Mouse (Mus musculus) embryonic facial prominence, embryonic 13.5 days (tissue): ENCODE results near the gene Cfap57. TPM values are rescaled to one million over a fixed set of nuclear protein-coding genes. Genes with fewer than 3 reads are reported as not detected.
"Not testable (repeated sequence)": the region's sequence is repeated elsewhere in the genome, so short reads cannot be mapped to it uniquely, and the experiment has no call there.

Experiments
- ATAC-seq: fragments of 200-750 bp; cut with Nextera tagmentation; 2 replicates; pipeline ENCODE4 v1.8.0; 2017; ENCODE audit warnings: low read depth; ENCODE audit not compliant: insufficient number of reproducible peaks, insufficient read depth, low FRiP score, low TSS enrichment
- H3K27ac ChIP-seq: fragments of 300-500 bp; sonication (generic); 2 replicates; pipeline ENCODE4 v1.5.1; 2015; ENCODE audit warnings: moderate library complexity, mild to moderate bottlenecking, inconsistent platforms
- H3K27me3 ChIP-seq: fragments of 300-500 bp; sonication (generic); 2 replicates; pipeline ENCODE4 v1.6.1; 2015; ENCODE audit warnings: mild to moderate bottlenecking, inconsistent platforms
- H3K36me3 ChIP-seq: fragments of 300-500 bp; sonication (generic); 2 replicates; pipeline ENCODE4 v1.6.1; 2015; ENCODE audit warnings: mild to moderate bottlenecking, inconsistent platforms
- H3K4me1 ChIP-seq: fragments of 300-500 bp; sonication (generic); 2 replicates; pipeline ENCODE4 v1.6.1; 2015; ENCODE audit warnings: inconsistent platforms
- H3K4me2 ChIP-seq: fragments of 300-500 bp; sonication (generic); 2 replicates; pipeline ENCODE4 v1.6.1; 2015; ENCODE audit warnings: moderate library complexity, mild to moderate bottlenecking, inconsistent platforms
- H3K4me3 ChIP-seq: fragments of 300-500 bp; sonication (generic); 2 replicates; pipeline ENCODE4 v1.5.1; 2015; ENCODE audit warnings: mild to moderate bottlenecking, inconsistent platforms
- H3K9ac ChIP-seq: fragments of 300-500 bp; sonication (generic); 2 replicates; pipeline ENCODE4 v1.6.1; 2015; ENCODE audit warnings: mild to moderate bottlenecking, inconsistent platforms
- H3K9me3 ChIP-seq: fragments of 300-500 bp; sonication (generic); 2 replicates; pipeline ENCODE4 v1.6.1; 2016; ENCODE audit warnings: inconsistent platforms
- WGBS: fragments of 180-500 bp; shearing (Covaris S2); methylation state at CpG from one replicate; pipeline ENCODE4 v1.1.7; 2015; ENCODE audit warnings: mixed read lengths; 5-methylcytosine and 5-hydroxymethylcytosine counted together
- polyA plus RNA-seq: library from polyadenylated mRNA; unstranded; fragments of >200 nt; fragmentation: Nextera tagmentation; extraction: Ambion mirVana; gene quantifications from 2 replicates; pipeline ENCODE4 v1.2.1, GENCODE M21; 2015

The Cfap57 gene
- polyA plus RNA-seq, 1 experiment from 2014 or later = 0.22 TPM

DNA sequence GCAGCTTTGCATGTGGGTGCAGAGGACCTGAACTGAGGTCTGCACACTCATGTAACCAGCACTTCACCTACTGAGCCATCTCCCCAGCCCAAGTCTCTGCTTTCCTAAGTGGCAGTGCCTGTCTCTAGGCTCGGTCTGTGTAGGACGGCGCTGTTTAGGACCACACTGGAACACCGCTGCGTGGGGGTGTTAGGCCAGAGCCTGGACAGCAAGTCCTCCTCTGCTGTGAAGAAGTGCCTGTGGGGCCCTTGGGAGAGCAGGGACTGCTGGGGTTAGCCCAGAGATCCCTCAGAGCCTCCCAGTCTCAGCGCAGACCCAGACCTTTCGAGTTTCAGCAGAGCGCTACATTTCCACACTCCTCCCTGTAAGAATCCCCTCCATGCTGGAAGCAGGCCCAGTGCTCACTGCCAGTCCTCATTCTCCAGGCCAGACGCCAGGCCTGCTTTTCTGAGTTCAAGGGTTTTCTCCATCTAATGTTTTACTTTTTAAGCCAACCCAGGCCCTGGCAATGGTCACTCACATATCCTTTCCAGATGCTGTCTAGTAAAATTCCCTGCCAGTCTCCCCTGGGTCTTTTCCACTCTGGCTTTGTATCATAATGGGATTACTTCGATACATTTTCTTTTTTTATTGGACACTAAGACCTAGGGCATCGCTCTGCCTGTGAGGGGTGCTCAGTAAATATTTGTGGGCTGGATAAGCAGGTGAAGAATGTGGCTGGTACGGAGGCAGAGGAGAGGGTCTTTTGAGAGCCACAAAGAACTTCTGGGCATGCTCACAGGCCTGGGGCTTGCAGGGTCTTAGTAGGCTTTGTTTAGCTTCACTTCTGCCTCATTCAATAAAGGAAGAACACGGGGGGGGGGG is 56.3 kb downstream of the Cfap57 start:
- H3K4me3 ChIP-seq = no peak overlapping the region
- ATAC-seq = 0 out of 2 replicates have a peak, but pooled peaks have one; percentile 33
- H3K9ac ChIP-seq = peak overlapping the region; percentile 27; the same call in 1 of the 2 replicates
- H3K36me3 ChIP-seq = no peaks in the 10 kb centered on the region
- H3K4me1 ChIP-seq = peaks cover 4% of the 10 kb centered on the region; the same call in 1 of the 2 replicates
- H3K4me2 ChIP-seq = no peak overlapping the region
- H3K27ac ChIP-seq = peak overlapping the region; percentile 79
- 69% methylated on average over 13 of the region's 13 CpGs for WGBS
- no peaks in the 10 kb centered on the region; the same call in 1 of the 2 replicates for H3K27me3 ChIP-seq
- no peaks in the 10 kb centered on the region for H3K9me3 ChIP-seq

DNA sequence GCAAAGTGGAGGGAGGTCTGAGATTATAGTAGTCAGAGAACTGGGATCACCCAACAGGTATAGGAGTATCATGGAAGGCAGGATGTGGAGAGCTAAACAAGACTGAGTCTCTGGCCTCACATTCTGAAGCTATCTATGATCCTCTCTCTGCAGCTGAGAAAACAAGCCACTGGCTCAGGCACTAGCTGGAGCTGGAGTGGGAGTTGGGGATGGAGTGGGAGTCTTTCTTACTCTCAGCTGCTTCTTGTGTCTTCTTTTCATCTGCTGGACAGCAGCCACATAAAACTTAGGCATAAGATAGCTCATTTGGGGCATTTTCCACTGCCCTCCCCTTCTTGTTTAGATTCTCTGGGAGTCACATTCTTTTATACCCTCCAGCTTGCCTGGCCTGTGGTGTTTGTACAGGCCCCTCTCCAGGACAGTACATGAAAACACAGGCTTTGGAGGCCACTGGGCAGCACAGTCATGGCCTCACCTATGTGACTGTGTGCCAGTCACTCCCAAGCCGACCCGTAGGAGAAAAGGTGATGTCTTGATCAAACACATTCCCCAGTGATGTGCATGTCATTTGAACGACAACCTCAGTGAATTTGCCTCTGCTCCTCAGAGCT is 67.4 kb downstream of the Cfap57 start:
- H3K9me3 ChIP-seq = peaks cover under 1% of the 10 kb centered on the region; the same call in 1 of the 2 replicates
- WGBS = 77% methylated on average over 3 of the region's 3 CpGs
- no peaks in the 10 kb centered on the region for H3K27me3 ChIP-seq
- H3K9ac ChIP-seq = no peak overlapping the region
- H3K4me1 ChIP-seq = no peaks in the 10 kb centered on the region
- no peak overlapping the region for H3K27ac ChIP-seq
- H3K4me2 ChIP-seq = no peak overlapping the region
- no peaks in the 10 kb centered on the region for H3K36me3 ChIP-seq
- no peak overlapping the region for H3K4me3 ChIP-seq
- no peak for ATAC-seq

DNA sequence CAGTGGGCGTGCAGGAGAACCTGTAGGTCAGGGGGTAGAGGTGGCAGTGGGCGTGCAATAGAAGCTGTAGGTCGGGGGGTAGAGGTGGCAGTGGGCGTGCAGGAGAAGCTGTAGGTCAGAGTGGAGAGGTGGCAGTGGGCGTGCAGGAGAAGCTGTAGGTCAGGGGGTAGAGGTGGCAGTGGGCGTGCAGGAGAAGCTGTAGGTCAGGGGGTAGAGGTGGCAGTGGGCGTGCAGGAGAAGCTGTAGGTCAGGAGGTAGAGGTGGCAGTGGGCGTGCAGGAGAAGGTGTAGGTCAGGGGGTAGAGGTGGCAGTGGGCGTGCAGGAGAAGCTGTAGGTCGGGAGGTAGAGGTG is 72.5 kb downstream of the Cfap57 start:
- not testable (repeated sequence) for H3K36me3 ChIP-seq

DNA sequence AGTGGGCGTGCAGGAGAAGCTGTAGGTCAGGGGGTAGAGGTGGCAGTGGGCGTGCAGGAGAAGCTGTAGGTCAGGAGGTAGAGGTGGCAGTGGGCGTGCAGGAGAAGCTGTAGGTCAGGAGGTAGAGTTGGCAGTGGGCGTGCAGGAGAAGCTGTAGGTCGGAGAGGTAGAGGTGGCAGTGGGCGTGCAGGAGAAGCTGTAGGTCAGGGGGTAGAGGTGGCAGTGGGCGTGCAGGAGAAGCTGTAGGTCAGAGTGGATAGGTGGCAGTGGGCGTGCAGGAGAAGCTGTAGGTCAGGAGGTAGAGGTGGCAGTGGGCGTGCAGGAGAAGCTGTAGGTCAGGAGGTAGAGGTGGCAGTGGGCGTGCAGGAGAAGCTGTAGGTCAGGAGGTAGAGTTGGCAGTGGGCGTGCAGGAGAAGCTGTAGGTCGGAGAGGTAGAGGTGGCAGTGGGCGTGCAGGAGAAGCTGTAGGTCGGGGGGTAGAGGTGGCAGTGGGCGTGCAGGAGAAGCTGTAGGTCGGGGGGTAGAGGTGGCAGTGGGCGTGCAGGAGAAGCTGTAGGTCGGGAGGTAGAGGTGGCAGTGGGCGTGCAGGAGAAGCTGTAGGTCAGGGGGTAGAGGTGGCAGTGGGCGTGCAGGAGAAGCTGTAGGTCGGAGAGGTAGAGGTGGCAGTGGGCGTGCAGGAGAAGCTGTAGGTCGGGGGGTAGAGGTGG is 73.0 kb downstream of the Cfap57 start:
- H3K9ac ChIP-seq, ATAC-seq, H3K4me2 ChIP-seq, H3K27ac ChIP-seq, H3K27me3 ChIP-seq, H3K4me3 ChIP-seq, H3K9me3 ChIP-seq, H3K36me3 ChIP-seq: not testable (repeated sequence)
- peaks cover 18% of the 10 kb centered on the region for H3K4me1 ChIP-seq
- WGBS = 87% methylated on average over 23 of the region's 23 CpGs

More for the DNA sequence above, 72.5 kb downstream of the Cfap57 start:
- not testable (repeated sequence) for H3K4me2 ChIP-seq, H3K27ac ChIP-seq, ATAC-seq, H3K9me3 ChIP-seq, H3K4me3 ChIP-seq, H3K27me3 ChIP-seq, H3K9ac ChIP-seq
- WGBS = 88% methylated on average over 10 of the region's 10 CpGs
- H3K4me1 ChIP-seq = peaks cover 13% of the 10 kb centered on the region

DNA sequence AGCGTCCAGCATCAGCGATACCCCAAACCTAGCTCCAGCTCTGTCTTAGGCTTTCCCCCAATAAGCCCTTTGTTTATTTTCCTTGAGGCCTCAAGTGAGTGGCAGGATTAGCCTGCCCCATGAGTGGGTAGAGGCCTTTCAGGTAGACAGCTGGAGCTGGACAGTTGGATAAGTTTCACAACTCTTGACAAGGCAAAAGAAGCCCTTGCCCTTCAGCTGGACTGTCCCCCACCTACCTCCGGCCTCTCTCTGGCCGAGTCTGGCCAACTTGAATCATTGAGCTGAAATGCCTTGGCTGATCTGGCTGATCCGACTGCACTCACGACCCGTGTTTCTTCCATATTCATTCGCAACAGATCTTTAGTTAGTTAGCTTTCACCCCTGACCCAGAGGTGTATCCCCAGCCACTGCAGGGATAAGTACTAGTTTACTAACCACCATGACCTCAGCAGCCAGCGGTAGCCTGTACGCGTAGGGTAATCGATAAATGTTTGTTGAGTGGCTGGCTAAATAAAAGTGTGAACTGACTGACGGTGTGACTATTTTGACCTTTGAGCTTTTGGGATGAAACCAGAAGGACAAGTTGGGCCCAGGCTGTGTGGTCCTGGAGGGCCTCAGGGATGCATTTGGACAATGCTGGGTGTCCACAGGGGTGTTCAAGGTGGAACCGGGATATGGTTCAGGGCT is 76.0 kb downstream of the Cfap57 start:
- Histone ChIP-seq H3K36me3 (no peaks in the 10 kb centered on the region), H3K9ac (no peak overlapping the region), H3K4me2 (peak overlapping the region; percentile 62), H3K4me1 (peaks cover 27% of the 10 kb centered on the region), H3K27ac (no peak overlapping the region), H3K4me3 (peak overlapping the region; percentile 35; the same call in 1 of the 2 replicates), H3K27me3 (peaks cover 13% of the 10 kb centered on the region), H3K9me3 (peaks cover 4% of the 10 kb centered on the region; the same call in 1 of the 2 replicates)
- 74% methylated on average over 14 of the region's 14 CpGs for WGBS
- no peak for ATAC-seq

DNA sequence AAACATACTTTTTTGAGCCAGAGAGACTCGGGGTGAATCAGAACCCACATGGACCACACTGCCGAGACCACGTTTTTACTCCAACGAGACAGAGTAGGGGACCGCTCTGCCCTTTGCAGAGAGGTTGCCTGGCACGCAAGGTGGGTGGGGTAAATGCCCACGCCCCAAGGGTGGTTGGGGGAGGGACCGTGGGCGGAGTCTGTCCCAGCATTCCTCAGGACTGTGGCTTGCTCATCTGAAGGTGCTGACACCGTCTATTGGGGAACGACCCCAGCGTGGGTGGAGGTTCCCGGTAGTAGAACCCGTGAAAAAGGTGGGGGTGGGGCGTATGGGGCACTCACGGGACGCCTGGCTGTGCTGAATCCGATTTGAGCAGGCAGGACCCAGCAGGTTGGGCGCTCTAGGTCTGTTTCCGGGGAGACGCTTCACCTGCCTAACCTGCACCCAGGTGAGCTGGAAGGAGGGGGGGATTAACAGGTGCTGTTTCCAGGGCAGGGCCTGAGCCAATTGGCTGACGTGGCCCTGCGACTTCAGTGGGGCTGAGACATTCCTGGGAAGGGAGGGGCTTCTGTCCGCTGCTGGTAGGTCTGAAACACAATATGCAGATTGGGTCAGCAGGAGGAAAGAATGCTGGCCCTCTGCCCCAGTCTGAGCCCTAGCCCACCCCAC is 76.9 kb downstream of the Cfap57 start, which contains the start of gene Tmem125:
Gene Tmem125 (minus strand): TSS at position 453 of the 669 bp plus-strand sequence.
- 2% methylated on average over 24 of the region's 24 CpGs for WGBS
- H3K4me1 ChIP-seq = peaks cover 27% of the 10 kb centered on the region
- peak within 1 kb of the TSS; percentile 41; the same call in 1 of the 2 replicates for H3K9ac ChIP-seq
- peak within 1 kb of the TSS; percentile 62 for H3K4me2 ChIP-seq
- H3K9me3 ChIP-seq = peaks cover 4% of the 10 kb centered on the region; the same call in 1 of the 2 replicates
- H3K36me3 ChIP-seq = no peaks in the 10 kb centered on the region
- peak within 1 kb of the TSS; percentile 35 for H3K4me3 ChIP-seq
- H3K27ac ChIP-seq = peak within 1 kb of the TSS; percentile 60
- H3K27me3 ChIP-seq = peaks cover 13% of the 10 kb centered on the region
- peak; percentile 68 for ATAC-seq

DNA sequence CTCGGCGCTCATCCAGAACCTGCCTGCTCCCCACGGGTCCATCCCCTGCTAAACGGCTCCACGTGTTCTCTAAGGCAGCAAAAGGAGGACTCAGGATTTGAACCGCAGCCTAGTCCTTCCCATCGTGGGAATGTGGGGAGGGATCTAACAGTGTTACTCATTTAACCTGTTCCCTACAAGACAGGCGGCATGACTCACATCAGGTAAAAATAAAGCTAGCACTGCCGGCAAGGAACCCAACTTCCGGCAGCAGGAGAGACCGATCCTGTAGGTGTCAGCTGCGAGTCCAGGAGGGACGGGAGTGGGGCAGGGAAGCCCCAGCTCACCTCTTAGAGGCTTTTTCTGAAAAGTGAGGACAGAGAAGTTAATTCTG is 77.4 kb downstream of the Cfap57 start:
- H3K4me2 ChIP-seq = peak overlapping the region; percentile 62
- ATAC-seq = no peak
- peaks cover 27% of the 10 kb centered on the region for H3K4me1 ChIP-seq

DNA sequence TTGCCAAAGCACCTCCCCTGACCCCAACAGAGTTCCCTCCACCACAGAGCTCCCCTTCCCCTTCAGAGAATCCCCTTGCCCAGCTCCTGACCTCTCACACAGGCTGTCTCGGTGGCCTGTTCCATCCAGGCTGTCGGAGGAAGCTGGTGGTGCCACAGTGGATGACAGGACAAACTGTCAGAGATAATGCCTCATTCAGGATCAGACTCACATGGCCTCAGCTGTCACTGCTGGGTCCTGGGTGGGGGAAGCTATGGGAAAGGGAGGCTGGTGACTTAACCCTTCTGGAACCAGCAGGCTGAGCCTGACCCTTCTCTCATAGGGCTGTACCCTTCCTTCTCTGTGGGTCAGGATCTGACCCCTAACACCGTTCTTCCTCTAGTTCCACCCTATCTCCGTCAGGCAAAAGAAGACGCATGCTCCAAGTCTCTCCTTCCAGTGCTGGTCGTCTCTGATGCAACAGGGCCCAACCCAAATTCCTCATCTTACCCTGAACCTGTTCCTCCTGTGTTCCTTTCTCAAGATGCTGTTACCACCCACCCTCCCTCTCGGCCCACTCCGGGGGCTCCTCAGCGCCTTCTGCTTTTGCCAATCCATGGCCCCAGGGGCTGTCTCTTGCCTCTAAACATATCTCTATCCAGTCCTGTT is 77.9 kb downstream of the Cfap57 start:
- peaks cover 13% of the 10 kb centered on the region for H3K27me3 ChIP-seq
- 0 out of 2 replicates have a peak overlapping the region, but pooled peaks have one; percentile 41 for H3K9ac ChIP-seq
- H3K4me3 ChIP-seq = peak overlapping the region; percentile 35
- WGBS = 40% methylated on average over 9 of the region's 9 CpGs
- no peak for ATAC-seq
- peak overlapping the region; percentile 60; the same call in 1 of the 2 replicates for H3K27ac ChIP-seq
- no peaks in the 10 kb centered on the region for H3K9me3 ChIP-seq
- H3K4me2 ChIP-seq = peak overlapping the region; percentile 62
- peaks cover 27% of the 10 kb centered on the region for H3K4me1 ChIP-seq
- H3K36me3 ChIP-seq = no peaks in the 10 kb centered on the region

More for the DNA sequence above, 77.4 kb downstream of the Cfap57 start:
- WGBS = 6% methylated on average over 13 of the region's 13 CpGs
- peak overlapping the region; percentile 60 for H3K27ac ChIP-seq
- H3K4me3 ChIP-seq = peak overlapping the region; percentile 35
- 0 out of 2 replicates have a peak overlapping the region, but pooled peaks have one; percentile 41 for H3K9ac ChIP-seq
- peaks cover 13% of the 10 kb centered on the region for H3K27me3 ChIP-seq
- no peaks in the 10 kb centered on the region for H3K36me3 ChIP-seq
- peaks cover 3% of the 10 kb centered on the region; the same call in 1 of the 2 replicates for H3K9me3 ChIP-seq

DNA sequence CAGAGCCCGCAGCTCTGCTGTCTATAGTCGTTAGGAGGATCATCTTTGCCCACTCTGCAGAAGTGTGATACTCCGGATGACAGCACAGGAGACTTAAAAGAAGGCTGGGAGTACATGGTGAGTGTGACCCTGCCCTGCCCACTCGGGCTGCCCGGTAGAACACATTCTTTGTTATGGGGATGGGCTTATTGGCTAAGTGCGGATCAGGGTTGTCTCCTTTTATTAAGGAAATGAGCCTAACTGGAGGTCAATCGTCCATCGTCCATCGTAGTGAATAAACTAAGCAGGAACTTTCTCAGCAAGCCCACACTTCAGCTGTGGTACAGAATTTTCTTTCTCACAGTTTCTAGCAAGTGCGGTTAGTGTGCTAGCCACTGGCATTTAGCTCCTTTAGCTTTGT is 80.7 kb downstream of the Cfap57 start:
- 17% methylated on average over 10 of the region's 10 CpGs for WGBS
- H3K4me3 ChIP-seq = no peak overlapping the region
- H3K36me3 ChIP-seq = no peaks in the 10 kb centered on the region
- no peak for ATAC-seq
- H3K4me1 ChIP-seq = peaks cover 27% of the 10 kb centered on the region
- no peak overlapping the region for H3K4me2 ChIP-seq
- 0 out of 2 replicates have a peak overlapping the region, but pooled peaks have one; percentile 21 for H3K9ac ChIP-seq
- no peaks in the 10 kb centered on the region for H3K9me3 ChIP-seq
- no peak overlapping the region for H3K27ac ChIP-seq
- H3K27me3 ChIP-seq = peaks cover 13% of the 10 kb centered on the region

DNA sequence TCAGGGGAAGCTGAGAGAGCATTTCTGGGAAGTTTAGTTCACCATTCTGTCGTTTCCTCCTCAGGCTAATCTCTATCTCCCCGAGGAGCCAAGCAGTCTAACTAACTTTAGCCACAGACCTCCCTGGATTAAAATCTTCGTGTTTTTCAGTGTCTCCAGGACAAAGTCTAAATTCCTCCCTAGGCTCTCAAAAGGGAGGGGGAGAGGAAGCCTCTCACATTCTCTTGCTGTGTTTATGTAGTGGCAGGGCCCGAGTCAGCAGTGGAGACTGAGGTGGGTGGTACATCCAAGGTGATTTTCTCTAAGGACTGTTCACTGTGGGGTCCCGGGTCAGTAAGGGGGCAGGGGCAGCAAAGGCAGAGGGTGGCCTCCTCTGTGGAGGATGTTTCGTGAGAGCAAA is 82.8 kb downstream of the Cfap57 start:
- H3K4me3 ChIP-seq = no peak overlapping the region
- no peaks in the 10 kb centered on the region for H3K36me3 ChIP-seq
- WGBS = 38% methylated on average over 6 of the region's 6 CpGs
- H3K27me3 ChIP-seq = peaks cover 10% of the 10 kb centered on the region
- H3K4me1 ChIP-seq = peaks cover 11% of the 10 kb centered on the region
- no peak overlapping the region for H3K27ac ChIP-seq
- ATAC-seq = no peak
- H3K4me2 ChIP-seq = no peak overlapping the region
- no peaks in the 10 kb centered on the region for H3K9me3 ChIP-seq
- H3K9ac ChIP-seq = no peak overlapping the region
